31 mouse cellular contexts compared by ENCODE assay signal in genomic region chr8:105384070-105384469, GRCm38 (mm10). TPM values are rescaled to one million over a fixed set of nuclear protein-coding genes. Genes with fewer than 3 reads are reported as not detected.
DNase-seq lines count a peak whose midpoint lies in the region; ATAC-seq and TF ChIP-seq lines count a peak whose summit lies in the region.
"Had no signal": no experiment of that assay in that cellular context is flagged by ENCODE, and none has a peak within 500 bp of the region (broad histone marks: within the 10 kb centered on the region; RNA-seq: fewer than 3 reads in every experiment).

No protein-coding gene starts in this region.

- TF ChIP-seq CTCF in heart, adult 2 months (IDR thresholded peaks at IDR 0.05), result peak; percentile 20; the same call in 1 of the 2 replicates
- TF ChIP-seq CTCF in liver, postnatal 0 days (IDR thresholded peaks at IDR 0.05; ENCODE audit: low read depth), result peak; percentile 29; the same call in 1 of the 2 replicates

- no peaks in the 10 kb centered on the region for H3K9me3 ChIP-seq in liver, postnatal 0 days (ENCODE audit: low read length)
- H3K9me3 ChIP-seq in liver, embryonic 11.5 days (ENCODE audit: control insufficient read depth, low read length), result no peaks in the 10 kb centered on the region
- no peaks in the 10 kb centered on the region for H3K9me3 ChIP-seq in forebrain, embryonic 12.5 days
- H3K9me3 ChIP-seq: heart, embryonic 12.5 days; limb, embryonic 15.5 days; stomach, embryonic 15.5 days had no signal

- no peaks in the 10 kb centered on the region for H3K27me3 ChIP-seq in heart, adult 2 months (ENCODE audit: control insufficient read depth, insufficient read depth, low read length)
- H3K27me3 ChIP-seq in liver, postnatal 0 days (ENCODE audit: insufficient read depth, low read length), result no peaks in the 10 kb centered on the region
- no peaks in the 10 kb centered on the region for H3K27me3 ChIP-seq in liver, embryonic 11.5 days (replicated peaks; ENCODE audit: control insufficient read depth, insufficient read depth, low read length)
- no peaks in the 10 kb centered on the region for H3K27me3 ChIP-seq in forebrain, embryonic 12.5 days
- H3K27me3 ChIP-seq: limb, embryonic 15.5 days; stomach, embryonic 15.5 days had no signal

- no peak for TF ChIP-seq EP300 in heart, adult 2 months (IDR thresholded peaks at IDR 0.05; ENCODE audit: insufficient read depth, low read depth, low read length)
- TF ChIP-seq EP300 in liver, postnatal 0 days (IDR thresholded peaks at IDR 0.05; ENCODE audit: low read depth), result no peak

- WGBS in heart, adult 2 months, result 97% methylated on average over 2 of the region's 2 CpGs
- WGBS in liver, postnatal 0 days (ENCODE audit: insufficient replicate concordance), result 95% methylated on average over 2 of the region's 2 CpGs
- 91% methylated on average over 2 of the region's 2 CpGs for WGBS in liver, embryonic 11.5 days
- 92% methylated on average over 2 of the region's 2 CpGs for WGBS in forebrain, embryonic 12.5 days

- TF ChIP-seq POLR2A in heart, adult 2 months (IDR thresholded peaks at IDR 0.05; ENCODE audit: insufficient read depth, low read depth, low read length), result no peak

- no peak overlapping the region for H3K4me2 ChIP-seq in liver, postnatal 0 days (ENCODE audit: low read depth, low read length)
- H3K4me2 ChIP-seq in liver, embryonic 11.5 days, result no peak overlapping the region
- H3K4me2 ChIP-seq in forebrain, embryonic 12.5 days, result no peak overlapping the region
- H3K4me2 ChIP-seq: heart, embryonic 12.5 days; limb, embryonic 15.5 days; stomach, embryonic 15.5 days had no signal

- no peak for ATAC-seq in liver, postnatal 0 days
- ATAC-seq in liver, embryonic 11.5 days (replicated peaks; ENCODE audit: low FRiP score), result no peak
- no peak for ATAC-seq in forebrain, embryonic 12.5 days (ENCODE audit: low FRiP score)
- ATAC-seq: forebrain, embryonic 14.5 days had no signal

- no peaks in the 10 kb centered on the region for H3K36me3 ChIP-seq in heart, adult 2 months (ENCODE audit: control insufficient read depth, insufficient read depth, low read length)
- no peaks in the 10 kb centered on the region for H3K36me3 ChIP-seq in liver, postnatal 0 days (replicated peaks; ENCODE audit: insufficient read depth, low read length)
- no peaks in the 10 kb centered on the region for H3K36me3 ChIP-seq in liver, embryonic 11.5 days (ENCODE audit: control insufficient read depth, insufficient read depth, low read length)
- H3K36me3 ChIP-seq in forebrain, embryonic 12.5 days (replicated peaks), result no peaks in the 10 kb centered on the region
- H3K36me3 ChIP-seq: heart, embryonic 12.5 days; limb, embryonic 15.5 days; stomach, embryonic 15.5 days had no signal

- no peak overlapping the region for H3K4me3 ChIP-seq in heart, adult 2 months
- no peak overlapping the region for H3K4me3 ChIP-seq in liver, postnatal 0 days (ENCODE audit: low read depth, low read length)
- H3K4me3 ChIP-seq in liver, embryonic 11.5 days (ENCODE audit: low read depth, low read length), result no peak overlapping the region
- H3K4me3 ChIP-seq in forebrain, embryonic 12.5 days (replicated peaks), result no peak overlapping the region
- H3K4me3 ChIP-seq: heart, embryonic 12.5 days; limb, embryonic 15.5 days; stomach, embryonic 15.5 days had no signal

- H3K27ac ChIP-seq in heart, adult 2 months, result no peak overlapping the region
- no peak overlapping the region for H3K27ac ChIP-seq in liver, postnatal 0 days (ENCODE audit: low read depth)
- H3K27ac ChIP-seq in liver, embryonic 11.5 days (ENCODE audit: low read depth, low read length), result no peak overlapping the region
- no peak overlapping the region for H3K27ac ChIP-seq in forebrain, embryonic 12.5 days
- H3K27ac ChIP-seq: limb, embryonic 15.5 days; stomach, embryonic 15.5 days had no signal

- DNase-seq in heart, adult 2 months, result no peak
- no peak for DNase-seq in heart, postnatal 14 days
- DNase-seq in liver, postnatal 0 days, result no peak
- no peak for DNase-seq in liver, embryonic 11.5 days (ENCODE audit: low spot score)
- peak; percentile 20 for DNase-seq in induced T-regulatory cell, adult 2 months (ENCODE audit: low read depth)
- no peak for DNase-seq in left cerebral cortex, postnatal 4 days
- DNase-seq: adrenal gland, postnatal 14 days; cerebellum, adult 8-10 months; cerebellum, postnatal 36 days; heart, adult 11 months; heart, postnatal 10 days; kidney, postnatal 36 days; layer of hippocampus, adult 9-11 months; lung, adult 18-20 months; lung, postnatal 14 days; right cerebral cortex, postnatal 4 days; thymus, adult 18-20 months; thymus, postnatal 4 days had no signal

- intact Hi-C loops in heart, adult 2 months (cut with DNase I), result no loop called here
- intact Hi-C loops in heart, postnatal 14 days (cut with DNase I), result no loop called here
- intact Hi-C loops in left cerebral cortex, postnatal 4 days (cut with DNase I), result no loop called here

- H3K9ac ChIP-seq in heart, adult 2 months (ENCODE audit: low read depth, low read length), result no peak overlapping the region
- H3K9ac ChIP-seq in liver, postnatal 0 days (replicated peaks), result no peak overlapping the region
- H3K9ac ChIP-seq in liver, embryonic 11.5 days (ENCODE audit: low read depth, low read length), result no peak overlapping the region
- H3K9ac ChIP-seq in forebrain, embryonic 12.5 days, result no peak overlapping the region
- H3K9ac ChIP-seq: heart, embryonic 12.5 days; limb, embryonic 15.5 days; stomach, embryonic 15.5 days had no signal

- H3K4me1 ChIP-seq in heart, adult 2 months (ENCODE audit: control insufficient read depth, insufficient read depth, low read length), result peaks cover 11% of the 10 kb centered on the region
- H3K4me1 ChIP-seq in liver, postnatal 0 days (ENCODE audit: insufficient read depth), result no peaks in the 10 kb centered on the region
- H3K4me1 ChIP-seq in liver, embryonic 11.5 days (replicated peaks; ENCODE audit: control insufficient read depth, insufficient read depth, low read length), result no peaks in the 10 kb centered on the region
- peaks cover under 1% of the 10 kb centered on the region; the same call in 1 of the 2 replicates for H3K4me1 ChIP-seq in forebrain, embryonic 12.5 days

- no peaks in the 10 kb centered on the region for H3K79me2 ChIP-seq in heart, adult 2 months (replicated peaks; ENCODE audit: control insufficient read depth, insufficient read depth, low read length)

RNA-seq across cellular contexts. Expression of gene Plekhg4, which starts 11.0 kb away (rescaled TPM):
- total RNA-seq in heart, adult 2 months (2021), result under 1 TPM in 1 of 2 experiments, not detected in 1; 0.10 TPM
- 0.20 and 0.29 TPM in 2 replicates for polyA plus RNA-seq in heart, adult 2 months (2012; rRNA removed)
- not detected for total RNA-seq in heart, postnatal 14 days (2021)
- not detected in 2 replicates for polyA plus RNA-seq in liver, postnatal 0 days (2015; fragmentation: Nextera tagmentation; extraction: Ambion mirVana)
- polyA plus RNA-seq in liver, embryonic 11.5 days (2014; fragmentation: Nextera tagmentation; extraction: Ambion mirVana), result 0.30 TPM in 1 of 2 replicates, not detected in the other
- polyA plus RNA-seq in forebrain, embryonic 12.5 days (2016; fragmentation: Nextera tagmentation; extraction: Ambion mirVana), result 1.2 TPM in 2 replicates
- 1 to 10 TPM; 5.4 to 8.3 TPM for total RNA-seq in left cerebral cortex, postnatal 4 days (2021)
- total RNA-seq: megakaryocyte-erythroid progenitor cell, adult 5-6 weeks had no signal
- polyA plus RNA-seq: heart, embryonic 12.5 days had no signal

RNA-seq across cellular contexts. Expression of gene Kctd19, which starts 29.2 kb away (rescaled TPM):
- total RNA-seq in heart, adult 2 months (2021), result under 1 TPM; 0.13 to 0.25 TPM
- 0.08 and 0.15 TPM in 2 replicates for polyA plus RNA-seq in heart, adult 2 months (2012; rRNA removed)
- not detected for total RNA-seq in heart, postnatal 14 days (2021)
- polyA plus RNA-seq in liver, postnatal 0 days (2015; fragmentation: Nextera tagmentation; extraction: Ambion mirVana), result not detected in 2 replicates
- not detected in 2 replicates for polyA plus RNA-seq in liver, embryonic 11.5 days (2014; fragmentation: Nextera tagmentation; extraction: Ambion mirVana)
- polyA plus RNA-seq in forebrain, embryonic 12.5 days (2016; fragmentation: Nextera tagmentation; extraction: Ambion mirVana), result 0.13 TPM in 1 of 2 replicates, not detected in the other
- total RNA-seq in left cerebral cortex, postnatal 4 days (2021), result not detected
- total RNA-seq: left cerebral cortex, adult 18-20 months; left cerebral cortex, postnatal 25 days; megakaryocyte-erythroid progenitor cell, adult 5-6 weeks had no signal
- polyA plus RNA-seq: embryonic facial prominence, embryonic 14.5 days; frontal cortex, adult 2 months; heart, embryonic 12.5 days; hindbrain, embryonic 11.5 days; kidney, embryonic 14.5 days; limb, embryonic 15.5 days; neural tube, embryonic 14.5 days; stomach, embryonic 15.5 days had no signal

RNA-seq across cellular contexts. Expression of gene Lrrc36, which starts 29.3 kb away (rescaled TPM):
- total RNA-seq in heart, adult 2 months (2021), result under 1 TPM; 0.45 to 0.47 TPM
- polyA plus RNA-seq in heart, adult 2 months (2012; rRNA removed), result 0.67 and 0.94 TPM in 2 replicates
- total RNA-seq in heart, postnatal 14 days (2021), result under 1 TPM; 0.68 to 0.86 TPM
- 0.09 and 0.11 TPM in 2 replicates for polyA plus RNA-seq in liver, postnatal 0 days (2015; fragmentation: Nextera tagmentation; extraction: Ambion mirVana)
- 0.19 TPM in 1 of 2 replicates, not detected in the other for polyA plus RNA-seq in liver, embryonic 11.5 days (2014; fragmentation: Nextera tagmentation; extraction: Ambion mirVana)
- 1.2 and 1.4 TPM in 2 replicates for polyA plus RNA-seq in forebrain, embryonic 12.5 days (2016; fragmentation: Nextera tagmentation; extraction: Ambion mirVana)
- under 1 TPM; 0.40 to 0.64 TPM for total RNA-seq in left cerebral cortex, postnatal 4 days (2021)
- polyA plus RNA-seq: kidney, embryonic 14.5 days; stomach, embryonic 15.5 days had no signal

RNA-seq across cellular contexts. Expression of gene Slc9a5, which starts 35.4 kb away (rescaled TPM):
- under 1 TPM; 0.36 to 0.37 TPM for total RNA-seq in heart, adult 2 months (2021)
- polyA plus RNA-seq in heart, adult 2 months (2012; rRNA removed), result 1.7 and 2.1 TPM in 2 replicates
- under 1 TPM; 0.83 to 0.86 TPM for total RNA-seq in heart, postnatal 14 days (2021)
- polyA plus RNA-seq in liver, postnatal 0 days (2015; fragmentation: Nextera tagmentation; extraction: Ambion mirVana), result 0.09 and 0.16 TPM in 2 replicates
- 1.5 and 1.6 TPM in 2 replicates for polyA plus RNA-seq in liver, embryonic 11.5 days (2014; fragmentation: Nextera tagmentation; extraction: Ambion mirVana)
- polyA plus RNA-seq in forebrain, embryonic 12.5 days (2016; fragmentation: Nextera tagmentation; extraction: Ambion mirVana), result 5.6 and 6.4 TPM in 2 replicates
- total RNA-seq in left cerebral cortex, postnatal 4 days (2021), result 10 to 100 TPM; 32.6 to 37.0 TPM

RNA-seq across cellular contexts. Expression of gene Fhod1, which starts 36.3 kb away (rescaled TPM):
- total RNA-seq in heart, adult 2 months (2021), result 1 to 10 TPM; 4.4 to 6.9 TPM
- polyA plus RNA-seq in heart, adult 2 months (2012; rRNA removed), result 14.2 and 17.3 TPM in 2 replicates
- total RNA-seq in heart, postnatal 14 days (2021), result 1 to 10 TPM; 9.2 to 9.4 TPM
- polyA plus RNA-seq in liver, postnatal 0 days (2015; fragmentation: Nextera tagmentation; extraction: Ambion mirVana), result 0.70 and 0.82 TPM in 2 replicates
- polyA plus RNA-seq in liver, embryonic 11.5 days (2014; fragmentation: Nextera tagmentation; extraction: Ambion mirVana), result 2.3 and 3.1 TPM in 2 replicates
- polyA plus RNA-seq in forebrain, embryonic 12.5 days (2016; fragmentation: Nextera tagmentation; extraction: Ambion mirVana), result 1.4 and 1.6 TPM in 2 replicates
- total RNA-seq in left cerebral cortex, postnatal 4 days (2021), result 1 to 10 TPM; 2.8 to 3.6 TPM
